Mouse (Mus musculus): ENCODE results near the gene Pds5b. TPM values are rescaled to one million over a fixed set of nuclear protein-coding genes. Genes with fewer than 3 reads are reported as not detected.

Pds5b gene
- total and polyA plus RNA-seq, 3 experiments = 21.9 to 52.7 (median 46.2) TPM

- H3K27me3 ChIP-seq (ENCODE audit: control insufficient read depth in 1 of 2, insufficient read depth in 2 of 2, low read length in 2 of 2) = no peaks in the 10 kb centered on the region
- H3K9ac ChIP-seq (ENCODE audit: control insufficient read depth, low read depth, low read length, poor library complexity, severe bottlenecking) = peak overlapping the region; percentile 100
- peaks cover 0 to 13% of the 10 kb centered on the region in 2 experiments; a peak in 3 of 4 replicates for H3K4me1 ChIP-seq (ENCODE audit: control insufficient read depth in 1 of 2, insufficient read depth in 2 of 2, low read length in 2 of 2)
- TF ChIP-seq EP300 (IDR thresholded peaks at IDR 0.05; ENCODE audit: low read depth in 1 of 2, low read length in 2 of 2) (0 out of 4 replicates have a peak, but pooled peaks of 1 of the 2 experiments have one; percentile 6), RAD21 (IDR thresholded peaks at IDR 0.05; ENCODE audit: low read depth, low read length) (no peak), POLR2A (IDR thresholded peaks at IDR 0.05; ENCODE audit: control insufficient read depth in 1 of 2, insufficient read depth in 1 of 2, low read depth in 1 of 2, low read length in 2 of 2, poor library complexity in 1 of 2) (peak; percentile 63 to 71; a peak in 2 of 4 replicates), USF1 (IDR thresholded peaks at IDR 0.05; ENCODE audit: low read depth, low read length) (no peak), JUND (IDR thresholded peaks at IDR 0.05; ENCODE audit: low read depth, low read length) (0 out of 2 replicates have a peak, but pooled peaks have one; percentile 68), MAX (IDR thresholded peaks at IDR 0.05; ENCODE audit: low read length) (peak; percentile 3; the same call in 1 of the 2 replicates), USF2 (IDR thresholded peaks at IDR 0.05; ENCODE audit: borderline replicate concordance in 1 of 2, insufficient read depth in 1 of 2, low read depth in 1 of 2, low read length in 2 of 2) (no peak), ZNF384 (IDR thresholded peaks at IDR 0.05; ENCODE audit: low read depth, low read length) (no peak), ZKSCAN1 (IDR thresholded peaks at IDR 0.05; ENCODE audit: low read depth, low read length) (no peak), MYB (IDR thresholded peaks at IDR 0.05; ENCODE audit: low read depth, low read length) (no peak), NRF1 (IDR thresholded peaks at IDR 0.05; ENCODE audit: insufficient read depth, low read depth, low read length, poor library complexity, severe bottlenecking) (no peak), SIN3A (IDR thresholded peaks at IDR 0.05; ENCODE audit: low read length) (peak; percentile 25; the same call in 1 of the 2 replicates), NELFE (IDR thresholded peaks at IDR 0.05; ENCODE audit: low read depth, low read length) (peak; percentile 52; the same call in 1 of the 2 replicates), CHD1 (IDR thresholded peaks at IDR 0.05; ENCODE audit: low read depth, low read length) (peak; percentile 13; the same call in 1 of the 2 replicates), RCOR1 (IDR thresholded peaks at IDR 0.05; ENCODE audit: low read depth, low read length) (no peak), BHLHE40 (IDR thresholded peaks at IDR 0.05; ENCODE audit: borderline replicate concordance, low read depth, low read length) (no peak), CTCF (IDR thresholded peaks at IDR 0.05 in 2 of 3, conservative IDR thresholded peaks at IDR 0.05 in 1 of 3; ENCODE audit: control insufficient read depth in 1 of 3, insufficient read depth in 1 of 3, low read depth in 2 of 3, low read length in 3 of 3, poor library complexity in 1 of 3, severe bottlenecking in 1 of 3) (no peak), MXI1 (IDR thresholded peaks at IDR 0.05; ENCODE audit: low read depth, low read length) (0 out of 2 replicates have a peak, but pooled peaks have one; percentile 42), ETS1 (IDR thresholded peaks at IDR 0.05; ENCODE audit: low read depth, low read length) (no peak), GATA1 (IDR thresholded peaks at IDR 0.05; ENCODE audit: low read depth, low read length) (no peak), ELF1 (IDR thresholded peaks at IDR 0.05; ENCODE audit: low read depth, low read length) (no peak), SMC3 (IDR thresholded peaks at IDR 0.05; ENCODE audit: low read depth, low read length) (peak; percentile 27; the same call in 1 of the 2 replicates), POLR2AphosphoS2 (IDR thresholded peaks at IDR 0.05; ENCODE audit: low read length) (no peak), ZMIZ1 (IDR thresholded peaks at IDR 0.05; ENCODE audit: low read depth, low read length) (no peak)
- peaks cover 44% of the 10 kb centered on the region for H3K79me2 ChIP-seq (ENCODE audit: control insufficient read depth, insufficient read depth, low read length, poor library complexity)
- DNase-seq (ENCODE audit: low read depth, low spot score) = peak; percentile 69
- peaks cover 0 to 21% of the 10 kb centered on the region in 2 experiments; a peak in 3 of 4 replicates for H3K36me3 ChIP-seq (ENCODE audit: control insufficient read depth in 1 of 2, insufficient read depth in 2 of 2, low read length in 2 of 2)
- peak overlapping the region; percentile 96 for H3K4me3 ChIP-seq (ENCODE audit: control insufficient read depth in 1 of 2, insufficient read depth in 1 of 2, low read depth in 2 of 2, low read length in 2 of 2)
- H3K9me3 ChIP-seq (replicated peaks; ENCODE audit: insufficient read depth, low read length) = no peaks in the 10 kb centered on the region
- peak overlapping the region; percentile 79 for H3K27ac ChIP-seq (ENCODE audit: control insufficient read depth, low read depth, low read length)
Observed at GRCm38 (mm10) chr5:150673880-150674621, 512 bp downstream of the Pds5b start.
